Mouse (Mus musculus) midbrain, embryonic 16.5 days (tissue): ENCODE measurements at regions not wholly inside any gene's neighbourhood (a gene's known extent, or its start where the extent isn't known, plus 50 kb on each side); places are given as distances from the start of the nearest gene placed in this dataset.

Source experiments
- ATAC-seq: fragments of 200-750 bp; cut with Nextera tagmentation; 2 replicates; pipeline ENCODE4 v1.8.0; 2017; ENCODE audit warnings: moderate TSS enrichment
- H3K27ac ChIP-seq: fragments of 300-500 bp; sonication (generic); 2 replicates; pipeline ENCODE4 v1.5.1; 2014; ENCODE audit warnings: mild to moderate bottlenecking, low read length, mixed read lengths
- H3K27me3 ChIP-seq: fragments of 300-500 bp; sonication (generic); 2 replicates; pipeline ENCODE4 v1.6.1; 2014; ENCODE audit warnings: low read depth, low read length, mixed read lengths; ENCODE audit not compliant: control insufficient read depth, insufficient read depth
- H3K36me3 ChIP-seq: fragments of 300-500 bp; sonication (generic); 2 replicates; pipeline ENCODE4 v1.6.1; 2014; ENCODE audit warnings: mild to moderate bottlenecking, low read length, moderate library complexity, mixed read lengths; ENCODE audit not compliant: control insufficient read depth, insufficient read depth
- H3K4me1 ChIP-seq: fragments of 300-500 bp; sonication (generic); 2 replicates; pipeline ENCODE4 v1.6.1; 2014; ENCODE audit warnings: mild to moderate bottlenecking, low read length, mixed read lengths; ENCODE audit not compliant: control insufficient read depth, insufficient read depth
- H3K4me2 ChIP-seq: fragments of 300-500 bp; sonication (generic); 2 replicates; pipeline ENCODE4 v1.6.1; 2014; ENCODE audit warnings: mild to moderate bottlenecking, low read length, mixed read lengths
- H3K4me3 ChIP-seq: fragments of 300-500 bp; sonication (generic); 2 replicates; pipeline ENCODE4 v1.5.1; 2014; ENCODE audit warnings: low read depth, mild to moderate bottlenecking, low read length, moderate library complexity, mixed read lengths
- H3K9ac ChIP-seq: fragments of 300-500 bp; sonication (generic); 2 replicates; pipeline ENCODE4 v1.6.1; 2014; ENCODE audit warnings: low read depth, low read length, mixed read lengths
- H3K9me3 ChIP-seq: fragments of 300-500 bp; sonication (generic); replicated peaks from 2 replicates; pipeline ENCODE4 v1.6.1; 2014; ENCODE audit warnings: mild to moderate bottlenecking, low read length, mixed read lengths; ENCODE audit not compliant: control insufficient read depth, poor library complexity, severe bottlenecking
- WGBS: fragments of 180-500 bp; shearing (Covaris S2); extraction: QIAGEN DNeasy Blood & Tissue Kit; methylation state at CpG from one replicate; pipeline ENCODE4 v1.1.7; 2014; 5-methylcytosine and 5-hydroxymethylcytosine counted together

- ATAC-seq: peak; percentile 39; the same call in 1 of the 2 replicates
- WGBS: 39% methylated on average over 6 of the region's 6 CpGs
- Histone ChIP-seq H3K27ac (no peak overlapping the region), H3K36me3 (no peaks in the 10 kb centered on the region), H3K4me1 (no peaks in the 10 kb centered on the region), H3K9ac (no peak overlapping the region), H3K4me2 (no peak overlapping the region), H3K4me3 (no peak overlapping the region), H3K27me3 (no peaks in the 10 kb centered on the region), H3K9me3 (no peaks in the 10 kb centered on the region)
Observed at GRCm38 (mm10) chr13:80000214-80000613, 883.0 kb upstream of the Arrdc3 start.

DNA sequence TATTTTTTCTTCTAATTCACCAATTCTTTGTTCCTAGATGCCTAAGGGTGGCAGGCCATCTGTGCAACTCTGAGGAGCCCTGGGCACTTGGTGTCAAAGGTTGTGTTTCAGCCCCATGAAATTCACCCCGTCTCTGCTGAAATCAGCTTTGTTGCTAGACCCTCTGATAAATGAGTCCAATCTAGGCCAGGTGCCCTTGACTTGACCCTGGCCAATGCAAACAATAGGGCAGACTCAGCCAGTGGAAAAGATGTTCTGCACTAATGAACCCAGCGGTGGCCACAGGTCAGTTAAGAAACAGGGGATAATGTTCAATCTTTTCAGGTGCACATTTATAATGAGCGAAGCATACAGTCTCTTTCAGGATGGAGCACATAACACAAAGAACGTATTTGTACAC lies 882.5 kb upstream of the Arrdc3 start:
- H3K27me3 ChIP-seq: no peaks in the 10 kb centered on the region
- ATAC-seq: no peak
- no peak overlapping the region for H3K27ac ChIP-seq

More for the DNA sequence above, 882.5 kb upstream of the Arrdc3 start:
- Histone ChIP-seq H3K9ac (no peak overlapping the region), H3K4me3 (no peak overlapping the region), H3K9me3 (no peaks in the 10 kb centered on the region), H3K36me3 (no peaks in the 10 kb centered on the region), H3K4me1 (no peaks in the 10 kb centered on the region), H3K4me2 (no peak overlapping the region)
- WGBS: 13% methylated on average over 4 of the region's 4 CpGs
